Mouse (Mus musculus): ENCODE results near the gene Clcn5.

The Clcn5 gene

GRCm38 (mm10) chrX:7197833-7198232 is 121.3 kb downstream of the Clcn5 start:
- no peak for DNase-seq (ENCODE audit: low read depth, low spot score)

GRCm38 (mm10) chrX:7190816-7191215 is 128.3 kb downstream of the Clcn5 start:
- no peak for DNase-seq (ENCODE audit: low read depth, low spot score)

- DNase-seq (ENCODE audit: low read depth, low spot score) = no peak
These were observed 130.8 kb downstream of the Clcn5 start for GRCm38 (mm10) chrX:7188311-7188807.

- no peak for DNase-seq (ENCODE audit: low read depth, low spot score)
These were observed 131.5 kb downstream of the Clcn5 start for GRCm38 (mm10) chrX:7187455-7188310.

- DNase-seq (ENCODE audit: low read depth, low spot score) = no peak
These were observed 149.0 kb downstream of the Clcn5 start for GRCm38 (mm10) chrX:7170156-7170555.

- no peak for DNase-seq (ENCODE audit: low read depth, low spot score)
These were observed 150.4 kb downstream of the Clcn5 start for GRCm38 (mm10) chrX:7168799-7169198.

GRCm38 (mm10) chrX:7157976-7158375 is 161.2 kb downstream of the Clcn5 start:
- DNase-seq (ENCODE audit: low read depth, low spot score) = no peak

- DNase-seq (ENCODE audit: low read depth, low spot score) = peak; percentile 11
These were observed 163.0 kb downstream of the Clcn5 start for GRCm38 (mm10) chrX:7156026-7156732.

GRCm38 (mm10) chrX:7150129-7150528 is 169.0 kb downstream of the Clcn5 start:
- DNase-seq (ENCODE audit: low read depth, low spot score) = no peak

- no peak for DNase-seq (ENCODE audit: low read depth, low spot score)
These were observed 173.0 kb downstream of the Clcn5 start for GRCm38 (mm10) chrX:7146156-7146555.

GRCm38 (mm10) chrX:7121618-7122280 is 197.4 kb downstream of the Clcn5 start:
- peak; percentile 26 for DNase-seq (ENCODE audit: low read depth, low spot score)

GRCm38 (mm10) chrX:7114885-7115284 is 204.3 kb downstream of the Clcn5 start:
- no peak for DNase-seq (ENCODE audit: low read depth, low spot score)
